Mouse (Mus musculus) cerebellum, adult 9-11 months (tissue): ENCODE results near the gene Barx1.

Experiments used
- DNase-seq: peaks from one replicate; pipeline ENCODE4 v3.0.0; 2022

The Barx1 gene

GRCm38 (mm10) chr13:48662431-48663143, at the start of gene Barx1:
TSS of gene Barx1 (plus strand) at chr13:48662998.
- DNase-seq = no peak

- DNase-seq = no peak
Measured at GRCm38 (mm10) chr13:48614525-48614924, 48.3 kb upstream of the Barx1 start.

- no peak for DNase-seq
Measured at GRCm38 (mm10) chr13:48617774-48618173, 45.0 kb upstream of the Barx1 start.

- DNase-seq = no peak
Measured at GRCm38 (mm10) chr13:48618890-48619289, 43.9 kb upstream of the Barx1 start.

GRCm38 (mm10) chr13:48624968-48625398, 37.8 kb upstream of the Barx1 start:
- DNase-seq = no peak

- peak; percentile 96 for DNase-seq
Measured at GRCm38 (mm10) chr13:48625433-48626184, 37.2 kb upstream of the Barx1 start, which contains the start of gene Ptpdc1. TSS of gene Ptpdc1 (minus strand) at chr13:48625664.

- no peak for DNase-seq
Measured at GRCm38 (mm10) chr13:48631691-48632090, 31.1 kb upstream of the Barx1 start.

GRCm38 (mm10) chr13:48637706-48638105, 25.1 kb upstream of the Barx1 start:
- no peak for DNase-seq

- DNase-seq = peak; percentile 51
Measured at GRCm38 (mm10) chr13:48639570-48639969, 23.2 kb upstream of the Barx1 start.

GRCm38 (mm10) chr13:48643072-48643471, 19.7 kb upstream of the Barx1 start:
- DNase-seq = no peak

GRCm38 (mm10) chr13:48643991-48644390, 18.8 kb upstream of the Barx1 start:
- no peak for DNase-seq

- DNase-seq = no peak
Measured at GRCm38 (mm10) chr13:48646696-48647095, 16.1 kb upstream of the Barx1 start.

- DNase-seq = no peak
Measured at GRCm38 (mm10) chr13:48650615-48651014, 12.2 kb upstream of the Barx1 start.

- no peak for DNase-seq
Measured at GRCm38 (mm10) chr13:48651132-48652065, 11.4 kb upstream of the Barx1 start.

- DNase-seq = peak; percentile 64
Measured at GRCm38 (mm10) chr13:48653788-48654770, 8.7 kb upstream of the Barx1 start.

- peak; percentile 57 for DNase-seq
Measured at GRCm38 (mm10) chr13:48655637-48656036, 7.2 kb upstream of the Barx1 start.

- DNase-seq = no peak
Measured at GRCm38 (mm10) chr13:48657791-48658190, 5.0 kb upstream of the Barx1 start.

- no peak for DNase-seq
Measured at GRCm38 (mm10) chr13:48658588-48659253, 4.1 kb upstream of the Barx1 start.

GRCm38 (mm10) chr13:48659254-48660220, 3.3 kb upstream of the Barx1 start:
- DNase-seq = no peak

- no peak for DNase-seq
Measured at GRCm38 (mm10) chr13:48660221-48660734, 2.5 kb upstream of the Barx1 start.
